Mouse (Mus musculus) forebrain, embryonic 13.5 days (tissue): ENCODE measurements at regions not wholly inside any gene's neighbourhood (a gene's known extent, or its start where the extent isn't known, plus 50 kb on each side); places are given as distances from the start of the nearest gene placed in this dataset.
A peak's percentile ranks its signal among the peaks of the same experiment; 100 is the strongest.

Experiments
- ATAC-seq: fragments of 200-750 bp; cut with Nextera tagmentation; 2 replicates; pipeline ENCODE4 v1.8.0; 2017
- H3K27ac ChIP-seq: fragments of 300-500 bp; sonication (generic); 2 replicates; pipeline ENCODE4 v1.5.1; 2015; ENCODE audit warnings: inconsistent platforms, mild to moderate bottlenecking, moderate library complexity
- H3K27me3 ChIP-seq: fragments of 300-500 bp; sonication (generic); 2 replicates; pipeline ENCODE4 v1.6.1; 2015; ENCODE audit warnings: mild to moderate bottlenecking, inconsistent platforms
- H3K36me3 ChIP-seq: fragments of 300-500 bp; sonication (generic); 2 replicates; pipeline ENCODE4 v1.6.1; 2015; ENCODE audit warnings: mild to moderate bottlenecking, inconsistent platforms; ENCODE audit not compliant: poor library complexity, severe bottlenecking
- H3K4me1 ChIP-seq: fragments of 300-500 bp; sonication (generic); 2 replicates; pipeline ENCODE4 v1.6.1; 2015; ENCODE audit warnings: inconsistent platforms
- H3K4me2 ChIP-seq: fragments of 300-500 bp; sonication (generic); 2 replicates; pipeline ENCODE4 v1.6.1; 2015; ENCODE audit warnings: inconsistent platforms, mild to moderate bottlenecking, moderate library complexity
- H3K4me3 ChIP-seq: fragments of 300-500 bp; sonication (generic); 2 replicates; pipeline ENCODE4 v1.5.1; 2015; ENCODE audit warnings: mild to moderate bottlenecking, inconsistent platforms
- H3K9ac ChIP-seq: fragments of 300-500 bp; sonication (generic); 2 replicates; pipeline ENCODE4 v1.6.1; 2015; ENCODE audit warnings: mild to moderate bottlenecking, inconsistent platforms
- H3K9me3 ChIP-seq: fragments of 300-500 bp; sonication (generic); replicated peaks from 2 replicates; pipeline ENCODE4 v1.6.1; 2016; ENCODE audit warnings: inconsistent platforms
- WGBS: fragments of 180-500 bp; shearing (Covaris S2); methylation state at CpG from one replicate; pipeline ENCODE4 v1.1.7; 2015; 5-methylcytosine and 5-hydroxymethylcytosine counted together

DNA sequence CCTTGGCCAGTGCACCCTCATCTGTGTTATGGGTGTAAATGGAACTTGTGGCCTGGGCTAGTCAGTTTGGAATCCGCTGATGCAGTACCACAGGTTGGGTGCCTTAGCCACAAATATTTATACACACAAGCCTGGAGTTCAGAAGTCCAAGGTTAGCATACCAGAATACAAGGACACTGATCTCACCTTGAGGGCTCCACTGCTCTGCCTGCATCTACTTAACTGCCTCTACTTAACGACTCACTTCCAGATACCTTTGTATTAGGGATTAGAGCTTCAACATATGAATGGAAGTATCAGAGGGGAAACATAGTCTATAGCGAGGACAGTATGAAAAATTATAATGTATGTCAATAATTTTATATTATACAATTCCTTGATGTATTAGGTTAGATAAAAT lies 57.5 kb downstream of the Tmem174 start:
- 78% methylated on average over 3 of the region's 3 CpGs for WGBS
- Histone ChIP-seq H3K4me1 (no peaks in the 10 kb centered on the region), H3K27ac (no peak overlapping the region), H3K27me3 (peaks cover 98% of the 10 kb centered on the region), H3K4me3 (no peak overlapping the region), H3K36me3 (no peaks in the 10 kb centered on the region), H3K4me2 (no peak overlapping the region), H3K9me3 (no peaks in the 10 kb centered on the region), H3K9ac (no peak overlapping the region)
- ATAC-seq, result no peak

GRCm38 (mm10) chr13:98578426-98579066 lies 58.7 kb downstream of the Tmem174 start:
- Histone ChIP-seq H3K36me3 (no peaks in the 10 kb centered on the region), H3K27me3 (peaks cover 97% of the 10 kb centered on the region), H3K4me1 (peaks cover 1% of the 10 kb centered on the region), H3K4me2 (no peak overlapping the region), H3K27ac (no peak overlapping the region), H3K4me3 (no peak overlapping the region), H3K9me3 (no peaks in the 10 kb centered on the region), H3K9ac (no peak overlapping the region)
- WGBS, result 65% methylated on average over 11 of the region's 11 CpGs
- no peak for ATAC-seq

DNA sequence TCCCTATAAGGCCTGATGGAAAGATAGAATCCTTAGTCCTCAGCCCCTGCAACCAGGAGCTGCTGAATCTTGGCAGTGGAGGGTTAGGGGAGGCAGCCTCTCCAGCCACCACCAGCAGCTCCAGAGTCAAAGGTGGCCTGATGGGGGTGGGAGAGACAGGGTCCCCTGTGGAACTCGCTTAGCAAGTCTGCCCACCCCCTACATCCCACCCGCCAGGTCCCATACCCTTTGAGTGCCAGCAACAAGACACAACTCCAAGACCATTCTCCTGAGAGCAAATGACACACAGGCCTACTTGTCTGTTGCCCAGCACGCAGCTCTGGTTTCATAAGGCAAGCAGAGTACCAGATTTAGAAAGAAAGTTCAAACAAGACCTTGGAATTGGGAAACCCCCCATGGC lies 61.1 kb downstream of the Tmem174 start:
- Histone ChIP-seq H3K4me2 (no peak overlapping the region), H3K9ac (no peak overlapping the region), H3K9me3 (no peaks in the 10 kb centered on the region), H3K27me3 (peaks cover 98% of the 10 kb centered on the region), H3K4me3 (no peak overlapping the region), H3K36me3 (no peaks in the 10 kb centered on the region), H3K27ac (no peak overlapping the region), H3K4me1 (peaks cover 16% of the 10 kb centered on the region)
- 61% methylated on average over 3 of the region's 3 CpGs for WGBS
- ATAC-seq, result no peak

- no peak overlapping the region for H3K4me3 ChIP-seq
- H3K27ac ChIP-seq, result no peak overlapping the region
- peaks cover 16% of the 10 kb centered on the region for H3K4me1 ChIP-seq
- peaks cover 99% of the 10 kb centered on the region for H3K27me3 ChIP-seq
- H3K4me2 ChIP-seq, result no peak overlapping the region
- WGBS, result 19% methylated on average over 12 of the region's 12 CpGs
- no peak overlapping the region for H3K9ac ChIP-seq
- H3K36me3 ChIP-seq, result no peaks in the 10 kb centered on the region
- no peaks in the 10 kb centered on the region for H3K9me3 ChIP-seq
- ATAC-seq, result no peak
These were observed 63.2 kb downstream of the Tmem174 start for GRCm38 (mm10) chr13:98574057-98574323.

- peak; percentile 30; the same call in 1 of the 2 replicates for ATAC-seq
- Histone ChIP-seq H3K9ac (peak overlapping the region; percentile 21; the same call in 1 of the 2 replicates), H3K27me3 (peaks cover 96% of the 10 kb centered on the region), H3K4me1 (peaks cover 16% of the 10 kb centered on the region), H3K9me3 (no peaks in the 10 kb centered on the region), H3K27ac (no peak overlapping the region), H3K36me3 (no peaks in the 10 kb centered on the region), H3K4me2 (peak overlapping the region; percentile 55), H3K4me3 (peak overlapping the region; percentile 28)
- 7% methylated on average over 39 of the region's 39 CpGs for WGBS
These were observed 63.8 kb downstream of the Tmem174 start for GRCm38 (mm10) chr13:98573261-98574056.

DNA sequence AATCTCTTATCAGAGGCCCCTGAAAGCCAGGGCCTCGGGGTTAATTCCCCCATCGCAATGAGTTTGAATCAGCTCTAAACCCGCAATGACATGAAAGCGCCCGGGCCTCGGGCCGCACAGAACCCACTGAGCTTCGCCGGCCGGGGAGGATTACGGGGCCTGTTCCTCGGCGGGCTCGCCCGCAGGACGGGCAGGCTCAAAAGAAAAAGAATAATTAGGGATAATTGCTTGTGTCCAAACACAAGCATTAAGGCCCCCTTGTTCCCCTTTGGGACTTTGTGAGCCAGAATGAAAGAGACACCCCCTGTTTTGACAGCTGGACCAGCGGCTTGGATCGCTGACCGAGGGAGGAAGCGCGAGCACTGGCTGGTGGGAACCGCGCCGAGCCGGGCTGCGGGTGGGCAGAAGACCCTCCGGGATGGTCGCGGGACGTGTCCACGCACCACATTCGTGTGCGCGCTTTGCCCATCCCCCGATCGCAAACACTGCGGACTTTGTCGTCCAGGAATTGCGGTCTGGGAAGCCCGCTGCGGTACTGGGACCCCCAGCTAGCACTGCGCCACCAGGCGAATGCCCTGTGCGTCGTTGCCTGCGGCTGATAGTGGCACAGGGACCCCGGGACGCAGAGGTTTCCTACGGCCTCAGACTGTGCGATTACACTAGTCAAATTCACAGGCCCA lies 64.5 kb downstream of the Tmem174 start:
- peaks cover 16% of the 10 kb centered on the region for H3K4me1 ChIP-seq
- WGBS, result under 1% methylated on average over 50 of the region's 50 CpGs
- H3K9ac ChIP-seq, result peak overlapping the region; percentile 21; the same call in 1 of the 2 replicates
- H3K36me3 ChIP-seq, result no peaks in the 10 kb centered on the region
- peak overlapping the region; percentile 28 for H3K4me3 ChIP-seq
- no peak overlapping the region for H3K27ac ChIP-seq
- ATAC-seq, result peak; percentile 63; the same call in 1 of the 2 replicates
- H3K27me3 ChIP-seq, result peaks cover 96% of the 10 kb centered on the region
- H3K4me2 ChIP-seq, result peak overlapping the region; percentile 55
- no peaks in the 10 kb centered on the region for H3K9me3 ChIP-seq

DNA sequence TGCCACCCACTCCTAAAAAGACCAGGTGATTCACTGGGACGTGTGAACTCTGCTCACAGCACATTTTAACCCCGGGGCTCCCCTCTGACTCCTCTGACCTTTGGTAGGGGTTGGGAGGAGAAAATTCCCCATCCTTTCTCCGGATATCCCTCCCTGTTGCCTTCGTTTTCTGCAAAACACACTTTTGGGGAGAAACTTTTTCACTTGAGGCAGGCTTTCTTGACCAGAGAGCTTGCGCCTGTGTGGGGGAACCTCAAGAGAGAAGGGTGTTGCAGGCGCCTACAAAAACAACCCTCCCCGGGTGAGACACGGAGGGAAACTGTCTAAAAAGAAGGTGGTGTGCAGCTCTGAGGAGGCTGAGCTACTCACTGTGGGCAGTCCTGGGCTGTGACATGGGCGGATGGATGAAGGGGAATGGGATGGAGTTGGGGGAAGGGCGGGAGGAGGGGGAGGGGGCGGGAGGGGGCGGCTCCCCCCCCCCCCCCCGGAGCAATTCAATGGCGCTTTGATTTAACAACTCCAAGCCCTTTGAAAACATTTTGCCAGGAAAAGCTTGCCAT lies 65.1 kb downstream of the Tmem174 start:
- H3K4me2 ChIP-seq, result peak overlapping the region; percentile 55
- H3K4me1 ChIP-seq, result peaks cover 16% of the 10 kb centered on the region
- no peaks in the 10 kb centered on the region for H3K9me3 ChIP-seq
- 0% methylated on average over 11 of the region's 14 CpGs for WGBS
- no peak overlapping the region for H3K27ac ChIP-seq
- H3K4me3 ChIP-seq, result peak overlapping the region; percentile 28; the same call in 1 of the 2 replicates
- no peaks in the 10 kb centered on the region for H3K36me3 ChIP-seq
- no peak overlapping the region for H3K9ac ChIP-seq
- H3K27me3 ChIP-seq, result peaks cover 96% of the 10 kb centered on the region
- ATAC-seq, result no peak

DNA sequence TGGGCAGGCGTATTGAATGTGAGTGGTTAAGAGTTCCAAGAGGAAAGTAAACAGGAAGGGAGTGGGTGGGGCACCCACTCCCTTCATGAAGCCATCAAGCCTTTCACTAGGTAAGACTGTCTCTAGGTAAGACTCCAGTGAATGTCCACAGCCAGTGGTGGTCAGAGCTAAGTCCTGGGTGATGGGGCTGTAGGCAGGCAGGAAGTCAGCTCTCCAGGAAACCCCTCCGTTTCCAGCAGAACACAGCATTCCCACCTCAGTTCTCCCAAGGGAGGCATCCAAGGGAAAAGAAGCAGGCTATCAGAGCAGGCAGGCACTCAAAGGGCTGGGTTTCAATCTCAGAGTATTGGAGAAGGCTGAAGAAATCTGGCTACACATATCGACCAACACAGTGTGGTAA lies 66.2 kb downstream of the Tmem174 start:
- H3K4me2 ChIP-seq, result no peak overlapping the region
- H3K36me3 ChIP-seq, result no peaks in the 10 kb centered on the region
- 36% methylated on average over 3 of the region's 3 CpGs for WGBS
- H3K9ac ChIP-seq, result no peak overlapping the region
- no peak overlapping the region for H3K4me3 ChIP-seq
- ATAC-seq, result no peak
- peaks cover 16% of the 10 kb centered on the region for H3K4me1 ChIP-seq
- peaks cover 95% of the 10 kb centered on the region for H3K27me3 ChIP-seq
- H3K9me3 ChIP-seq, result no peaks in the 10 kb centered on the region
- H3K27ac ChIP-seq, result no peak overlapping the region

DNA sequence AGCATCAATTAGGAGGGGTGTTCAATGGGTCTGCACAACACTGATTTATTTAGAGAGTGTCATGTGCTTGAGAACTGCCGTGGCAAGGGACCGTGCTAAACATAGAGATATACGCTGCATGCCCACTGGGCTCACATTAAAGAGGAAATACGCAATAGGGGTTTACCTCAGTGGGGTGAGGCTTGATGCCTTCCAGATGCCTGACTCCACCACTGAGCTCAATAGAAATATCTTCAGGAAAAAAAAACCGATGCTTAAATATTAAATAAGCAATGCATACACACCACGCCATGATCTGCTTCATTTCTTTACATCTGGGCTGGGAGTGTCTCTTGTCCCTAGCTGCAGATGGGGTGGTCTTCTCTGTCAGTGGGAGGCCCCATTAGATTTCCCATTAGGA lies 63.9 kb upstream of the Gm10320 start:
- H3K27ac ChIP-seq, result no peak overlapping the region
- H3K9me3 ChIP-seq, result no peaks in the 10 kb centered on the region
- no peak overlapping the region for H3K4me2 ChIP-seq
- no peaks in the 10 kb centered on the region for H3K36me3 ChIP-seq
- no peak overlapping the region for H3K4me3 ChIP-seq
- H3K9ac ChIP-seq, result no peak overlapping the region
- H3K27me3 ChIP-seq, result peaks cover 23% of the 10 kb centered on the region
- 75% methylated on average over 6 of the region's 6 CpGs for WGBS
- no peak for ATAC-seq
- no peaks in the 10 kb centered on the region for H3K4me1 ChIP-seq

DNA sequence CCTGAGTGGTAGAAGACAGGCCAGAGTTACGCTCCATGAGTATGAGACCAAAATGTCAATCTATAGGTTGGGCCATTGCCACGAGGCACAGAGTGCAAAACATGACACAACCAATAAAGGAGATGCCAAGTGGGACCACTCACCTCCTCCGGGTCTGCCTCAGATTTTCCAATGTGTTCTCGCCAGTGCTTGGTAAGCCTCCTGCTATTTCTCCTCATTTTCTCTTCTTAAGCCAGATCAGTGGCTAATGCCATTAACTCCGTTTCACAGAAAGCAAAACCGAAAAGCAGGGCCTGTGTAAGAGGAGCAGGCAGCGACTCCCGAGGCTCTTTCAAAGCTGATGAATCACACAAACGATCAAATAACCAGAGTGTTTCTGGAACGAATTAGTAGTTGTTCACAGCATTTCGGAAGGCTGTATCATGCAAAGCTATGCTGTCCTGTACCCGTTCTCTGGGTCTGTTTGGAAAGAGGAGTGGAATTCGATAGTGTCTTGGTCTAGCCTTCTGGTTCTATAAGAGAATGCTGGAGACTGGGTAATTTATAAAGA lies 59.7 kb upstream of the Gm10320 start:
- Histone ChIP-seq H3K9ac (no peak overlapping the region), H3K4me3 (no peak overlapping the region), H3K9me3 (no peaks in the 10 kb centered on the region), H3K27me3 (peaks cover 24% of the 10 kb centered on the region), H3K4me1 (no peaks in the 10 kb centered on the region), H3K4me2 (no peak overlapping the region), H3K36me3 (no peaks in the 10 kb centered on the region), H3K27ac (no peak overlapping the region)
- no peak for ATAC-seq
- 73% methylated on average over 13 of the region's 13 CpGs for WGBS

- H3K4me2 ChIP-seq, result no peak overlapping the region
- no peaks in the 10 kb centered on the region for H3K36me3 ChIP-seq
- no peak overlapping the region for H3K27ac ChIP-seq
- H3K27me3 ChIP-seq, result peaks cover 30% of the 10 kb centered on the region
- H3K4me3 ChIP-seq, result no peak overlapping the region
- no peak overlapping the region for H3K9ac ChIP-seq
- WGBS, result 87% methylated on average over 5 of the region's 5 CpGs
- H3K9me3 ChIP-seq, result no peaks in the 10 kb centered on the region
- H3K4me1 ChIP-seq, result peaks cover 21% of the 10 kb centered on the region
- no peak for ATAC-seq
These were observed 55.4 kb upstream of the Gm10320 start for GRCm38 (mm10) chr13:98547223-98547622.

- peaks cover 28% of the 10 kb centered on the region for H3K27me3 ChIP-seq
- H3K4me3 ChIP-seq, result no peak overlapping the region
- WGBS, result 13% methylated on average over 5 of the region's 5 CpGs
- H3K36me3 ChIP-seq, result no peaks in the 10 kb centered on the region
- no peak overlapping the region for H3K27ac ChIP-seq
- no peaks in the 10 kb centered on the region for H3K9me3 ChIP-seq
- ATAC-seq, result peak; percentile 62; the same call in 1 of the 2 replicates
- H3K4me1 ChIP-seq, result peaks cover 21% of the 10 kb centered on the region
- no peak overlapping the region for H3K4me2 ChIP-seq
- H3K9ac ChIP-seq, result no peak overlapping the region
These were observed 54.3 kb upstream of the Gm10320 start for GRCm38 (mm10) chr13:98546116-98546515.
